Mouse (Mus musculus): ENCODE results near the gene Spx. TPM values are rescaled to one million over a fixed set of nuclear protein-coding genes. Genes with fewer than 3 reads are reported as not detected.

The Spx gene
- 1.2 TPM in 1 of 2 replicates, not detected in the other for total RNA-seq (2021)
- long read RNA-seq, experiment 1: 0 reads
- long read RNA-seq, experiment 2: 0 reads

- DNase-seq: no peak
These were observed at the start of gene Spx for GRCm38 (mm10) chr6:142412906-142413491. Gene Spx, plus strand, starts transcription at chr6:142413441.

DNA sequence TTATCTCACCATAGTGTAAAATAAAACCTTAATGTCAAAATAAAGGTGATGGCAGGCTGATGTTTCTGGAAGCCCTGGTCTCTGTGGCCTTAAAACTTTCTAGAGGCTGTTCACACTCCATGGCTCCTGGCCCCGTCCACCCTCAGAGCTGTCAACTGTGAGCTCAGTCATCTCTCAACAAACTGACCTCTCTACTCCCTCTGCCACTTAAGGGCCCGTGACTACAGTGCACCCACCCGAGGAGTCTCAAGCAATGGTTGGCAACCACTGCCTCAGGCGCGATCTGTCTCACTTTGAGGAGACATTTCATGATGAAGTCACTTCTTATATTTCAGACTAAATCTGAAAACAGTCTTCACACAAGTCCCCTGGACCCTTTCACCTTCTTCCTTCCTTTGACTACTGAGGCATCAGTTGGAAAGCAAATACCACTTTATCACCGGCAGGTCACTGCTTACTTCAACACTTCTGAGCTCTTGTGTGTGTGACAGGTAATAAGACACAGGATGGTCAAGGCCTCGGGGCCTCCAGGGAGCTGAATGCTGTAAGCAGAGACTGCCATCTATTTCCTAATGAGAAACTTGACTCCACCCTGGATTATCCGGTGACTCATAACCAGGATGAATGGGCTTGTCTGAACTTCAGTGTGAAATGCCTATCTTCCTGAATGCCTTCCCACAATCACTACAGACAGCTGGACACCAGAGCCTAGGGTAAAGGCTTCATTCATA lies 47.3 kb upstream of the Spx start:
- DNase-seq: peak; percentile 14

- DNase-seq: no peak
These were observed 46.7 kb upstream of the Spx start for GRCm38 (mm10) chr6:142366473-142367018.

GRCm38 (mm10) chr6:142367565-142367964 lies 45.7 kb upstream of the Spx start:
- no peak for DNase-seq

GRCm38 (mm10) chr6:142369568-142369967 lies 43.7 kb upstream of the Spx start:
- no peak for DNase-seq

GRCm38 (mm10) chr6:142377081-142377480 lies 36.2 kb upstream of the Spx start:
- DNase-seq: no peak

DNA sequence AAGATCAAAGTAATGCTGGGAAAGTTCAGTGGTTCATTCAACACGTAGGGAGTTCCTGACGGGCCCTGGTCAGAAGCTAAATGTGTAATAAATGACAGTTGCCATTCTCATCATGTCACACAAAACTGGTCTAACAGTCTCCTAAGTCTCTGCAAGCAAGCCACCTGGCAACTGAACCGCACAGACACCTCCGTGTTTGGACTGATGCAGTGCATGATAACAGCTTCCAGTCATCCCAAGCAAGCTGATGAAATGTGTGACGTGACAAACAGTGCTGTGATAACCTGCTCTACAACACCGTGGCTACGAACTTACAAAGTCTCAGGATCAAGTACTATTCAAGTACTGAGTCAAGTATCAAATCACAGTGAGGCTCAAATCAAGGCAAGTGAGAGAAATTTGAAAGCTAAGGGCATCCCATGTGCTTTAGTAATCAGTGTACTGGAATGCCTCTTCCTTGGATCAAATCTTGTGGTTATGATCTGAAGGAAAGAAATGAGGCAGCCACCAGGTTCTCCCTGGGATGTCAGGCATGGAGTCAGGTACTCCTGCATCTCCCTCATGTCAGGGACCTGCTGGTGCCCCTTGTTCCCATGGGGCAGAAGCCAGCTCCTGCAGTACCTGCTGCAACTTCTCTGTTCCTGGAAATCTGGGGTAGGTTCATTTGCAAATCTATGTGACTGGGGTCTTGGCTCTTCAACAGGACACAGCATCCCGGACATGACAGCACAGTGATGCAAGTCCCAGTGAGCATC lies 34.5 kb upstream of the Spx start:
- DNase-seq: no peak

DNA sequence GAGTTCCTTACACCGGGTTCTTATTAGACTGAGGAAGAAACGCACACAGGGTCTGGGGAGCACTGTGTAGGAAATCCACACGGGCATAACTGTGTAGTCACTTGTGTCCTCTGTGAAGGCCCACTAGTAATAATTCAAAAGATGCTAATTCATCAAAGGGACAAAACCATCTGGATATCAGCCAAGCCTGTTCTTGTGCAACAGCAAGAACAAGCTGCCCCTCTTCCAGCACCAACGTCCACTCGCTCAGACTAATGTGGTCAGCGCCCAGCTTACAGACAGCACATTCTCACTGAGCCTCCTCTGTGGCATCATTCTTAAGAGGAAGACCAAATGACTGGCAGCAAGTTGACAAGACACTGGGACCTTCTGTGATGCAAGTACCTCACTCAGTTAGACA lies 33.3 kb upstream of the Spx start:
- DNase-seq: peak; percentile 39

- no peak for DNase-seq
These were observed 31.6 kb upstream of the Spx start for GRCm38 (mm10) chr6:142381615-142382014.

DNA sequence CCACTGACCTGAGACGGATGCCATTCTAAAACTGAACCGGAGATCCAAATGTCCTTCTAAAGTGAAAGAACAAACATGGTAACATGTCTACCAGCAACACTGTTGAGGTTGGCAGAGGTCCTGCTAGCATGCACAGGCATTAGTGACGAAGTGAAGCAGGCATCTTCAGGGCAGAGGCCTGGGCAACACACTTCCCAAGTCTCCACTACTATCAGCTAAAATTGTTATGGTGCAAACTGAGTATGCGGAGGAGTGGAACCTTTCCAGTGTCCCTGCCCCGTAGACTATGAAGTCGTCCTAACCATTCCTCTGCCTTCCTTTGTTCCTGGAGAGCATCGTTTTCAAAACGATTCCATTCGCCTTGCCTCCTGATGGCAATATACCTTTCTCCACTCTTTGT lies 28.7 kb upstream of the Spx start:
- no peak for DNase-seq

DNA sequence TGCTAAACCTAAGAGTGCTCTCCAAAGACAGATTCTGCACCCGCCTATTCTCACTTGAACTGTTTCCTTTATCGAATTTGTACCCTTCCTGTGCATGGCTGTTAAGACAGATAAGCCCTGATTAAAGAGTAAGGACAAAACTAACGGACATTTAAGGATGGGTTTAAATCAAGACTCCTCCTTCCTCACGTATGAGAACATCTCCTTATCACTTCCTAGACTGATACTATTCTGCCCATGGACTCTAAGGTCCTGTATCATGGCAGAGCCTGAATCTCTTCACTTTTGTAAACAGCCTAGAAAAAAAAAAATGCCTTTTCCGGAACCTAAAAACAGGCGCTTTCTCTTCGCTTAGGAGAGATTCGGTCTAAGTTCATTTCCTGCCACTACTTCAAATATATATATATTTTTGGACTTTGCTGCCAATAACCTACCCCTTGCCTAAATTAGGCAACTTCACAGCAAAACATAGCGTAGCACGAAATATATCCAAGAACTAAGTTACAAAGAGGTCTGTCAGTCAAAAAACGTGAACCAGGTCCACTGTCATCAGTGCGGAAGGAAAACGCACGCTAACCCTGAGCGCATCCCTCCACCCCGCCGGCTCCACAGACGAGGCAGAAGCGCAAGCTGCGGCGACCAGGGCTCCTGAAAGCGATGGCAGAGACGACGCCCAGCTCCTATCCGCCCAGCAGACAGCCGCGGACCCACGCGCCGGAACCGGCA lies 26.8 kb upstream of the Spx start:
- no peak for DNase-seq

GRCm38 (mm10) chr6:142387011-142387754 lies 26.1 kb upstream of the Spx start, which contains the start of the genes Recql and Golt1b:
Gene Recql, minus strand, starts transcription at chr6:142387087.
Gene Golt1b, plus strand, starts transcription at chr6:142387221.
- DNase-seq: peak; percentile 99

- no peak for DNase-seq
These were observed 25.4 kb upstream of the Spx start for GRCm38 (mm10) chr6:142387755-142388271.

- no peak for DNase-seq
These were observed 24.1 kb upstream of the Spx start for GRCm38 (mm10) chr6:142389101-142389500.

DNA sequence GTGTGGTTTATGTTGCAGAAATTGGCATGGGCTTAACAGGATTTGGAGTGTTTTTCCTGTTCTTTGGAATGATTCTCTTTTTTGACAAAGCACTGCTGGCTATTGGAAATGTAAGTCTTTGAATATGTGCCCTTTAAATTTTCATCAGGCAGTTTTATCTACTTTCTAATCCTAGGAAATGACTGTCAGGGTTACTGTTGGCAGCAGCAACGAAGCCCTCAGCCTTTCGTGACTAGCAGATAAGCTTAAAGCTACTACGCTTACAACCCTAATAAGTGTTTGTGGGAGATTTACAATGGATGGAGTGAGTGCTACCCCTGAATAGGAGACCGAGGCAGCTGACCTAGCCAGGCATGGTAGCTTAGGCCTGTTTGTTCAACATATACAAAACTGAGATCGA lies 20.9 kb upstream of the Spx start:
- no peak for DNase-seq

- DNase-seq: peak; percentile 31
These were observed 18.6 kb upstream of the Spx start for GRCm38 (mm10) chr6:142394669-142395068.

DNA sequence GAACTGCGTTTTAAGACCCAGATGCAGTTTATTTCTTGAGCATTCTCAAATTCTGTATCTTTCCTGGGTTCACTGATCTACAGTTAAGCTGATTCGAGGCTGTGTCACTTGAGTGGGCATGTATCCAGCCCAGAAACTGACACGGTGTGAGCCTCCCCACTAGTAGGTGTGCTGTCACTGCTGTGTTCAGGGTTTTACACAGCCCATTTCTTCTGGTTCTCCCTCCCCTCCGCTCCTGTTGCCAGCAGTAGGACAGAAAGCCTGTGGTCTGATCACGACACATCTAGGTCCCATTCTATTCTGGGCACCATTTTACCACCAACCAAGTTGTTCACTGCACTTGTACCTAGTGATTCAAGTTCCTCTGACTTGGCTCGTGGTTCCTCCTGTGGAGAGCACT lies 17.5 kb upstream of the Spx start:
- DNase-seq: no peak

DNA sequence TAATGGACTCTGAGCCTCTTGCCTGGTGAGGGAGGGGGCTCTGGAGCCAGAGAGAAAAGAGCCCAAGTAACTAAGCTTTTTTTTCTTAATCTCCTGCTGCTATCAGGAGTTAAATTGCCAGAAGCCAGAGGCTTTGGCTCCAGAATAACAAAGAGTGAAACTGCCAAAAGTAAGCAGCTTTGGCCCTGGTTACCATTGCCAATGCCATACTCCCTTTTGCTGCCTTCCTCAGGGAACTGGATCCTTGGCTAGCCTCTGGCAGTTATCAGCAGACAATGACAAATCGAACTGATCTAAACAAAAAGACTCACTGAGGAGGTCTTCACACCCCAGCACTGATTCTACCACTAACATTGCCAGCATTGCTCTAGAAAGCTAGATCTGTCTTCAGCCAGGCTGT lies 2.1 kb upstream of the Spx start:
- peak; percentile 11 for DNase-seq

DNA sequence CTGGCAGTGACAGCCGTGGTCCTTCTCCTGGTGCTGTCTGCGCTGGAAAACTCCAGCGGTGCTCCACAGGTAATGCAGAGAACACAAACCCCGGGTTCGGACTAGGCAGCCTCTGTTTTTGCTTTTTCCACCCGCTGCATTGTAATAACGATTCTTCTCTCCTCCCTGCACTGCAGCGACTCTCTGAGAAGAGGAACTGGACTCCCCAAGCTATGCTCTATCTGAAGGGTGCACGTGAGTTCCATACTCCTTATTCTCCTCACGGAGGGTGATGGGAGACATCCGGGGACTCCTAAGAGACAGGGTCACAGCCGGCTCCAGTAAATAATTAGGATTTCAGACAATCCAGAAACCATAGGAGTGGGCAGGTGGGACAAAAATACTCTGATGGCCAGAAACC lies 604 bp downstream of the Spx start:
- DNase-seq: no peak

- DNase-seq: no peak
These were observed 1.4 kb downstream of the Spx start for GRCm38 (mm10) chr6:142414597-142414996.

GRCm38 (mm10) chr6:142424976-142425375 lies 11.7 kb downstream of the Spx start:
- no peak for DNase-seq
